Comparison of ENCODE assay signal across 8 mouse cellular contexts in the genomic region with DNA sequence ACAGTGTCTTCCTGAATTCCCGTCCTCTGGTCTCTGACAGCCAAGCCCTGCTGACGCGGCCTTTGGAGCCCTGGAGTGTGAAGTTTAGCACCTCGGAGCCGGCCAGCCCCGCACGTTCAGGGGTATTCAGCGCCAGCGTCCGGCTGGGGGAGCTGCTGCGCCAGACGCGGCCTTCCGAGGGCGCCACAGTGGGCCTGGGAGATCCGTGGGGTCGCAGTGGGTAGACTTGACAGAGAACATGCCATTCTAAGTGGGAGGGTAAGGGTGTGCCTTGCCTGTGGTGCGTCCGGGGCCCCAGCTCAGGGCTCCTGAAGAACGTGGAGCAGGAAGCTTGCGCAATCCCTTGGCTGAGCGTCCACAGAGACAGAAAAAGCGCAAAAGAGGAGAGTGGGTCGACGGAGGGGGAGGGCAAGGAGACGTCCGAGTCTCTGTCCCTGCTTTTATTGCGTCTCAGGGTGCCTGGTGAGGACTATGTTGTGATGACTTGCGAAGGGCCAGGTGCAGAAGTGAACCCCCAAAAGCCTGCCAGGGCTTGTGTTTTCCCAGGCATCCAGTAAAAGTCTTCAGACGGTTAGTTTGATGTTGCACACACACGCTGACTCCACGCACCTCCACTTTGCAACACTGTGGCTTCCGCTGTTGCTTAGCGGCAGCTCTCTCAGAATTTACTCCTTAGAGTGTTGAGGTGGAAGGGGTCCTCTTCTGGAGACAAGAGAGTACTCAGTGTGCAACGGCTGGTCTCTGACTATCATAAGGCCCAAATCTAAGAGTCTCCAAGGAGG. TPM values are rescaled to one million over a fixed set of nuclear protein-coding genes. Genes with fewer than 3 reads are reported as not detected.
DNase-seq lines count a peak whose midpoint lies in the region; ATAC-seq lines count a peak whose summit lies in the region.

No protein-coding gene starts in this region.

- no peaks in the 10 kb centered on the region for H3K9me3 ChIP-seq in forebrain, embryonic 14.5 days (replicated peaks; ENCODE audit: control insufficient read depth, low read length)
- H3K9me3 ChIP-seq in intestine, embryonic 15.5 days, result no peaks in the 10 kb centered on the region
- no peaks in the 10 kb centered on the region for H3K9me3 ChIP-seq in liver, embryonic 15.5 days (replicated peaks)

- ATAC-seq in forebrain, embryonic 14.5 days, result no peak
- no peak for ATAC-seq in intestine, embryonic 15.5 days
- no peak for ATAC-seq in liver, embryonic 15.5 days (ENCODE audit: insufficient read depth)
- ATAC-seq in erythroblast, adult 5-6 weeks (replicated peaks; ENCODE audit: low FRiP score, poor library complexity, severe bottlenecking), result no peak

- no peak overlapping the region for H3K27ac ChIP-seq in forebrain, embryonic 14.5 days (ENCODE audit: low read depth, low read length)
- H3K27ac ChIP-seq in intestine, embryonic 15.5 days, result no peak overlapping the region
- peak overlapping the region; percentile 77 for H3K27ac ChIP-seq in liver, embryonic 15.5 days (replicated peaks)

- peaks cover 33% of the 10 kb centered on the region for H3K27me3 ChIP-seq in forebrain, embryonic 14.5 days (replicated peaks; ENCODE audit: control insufficient read depth, insufficient read depth, low read length)
- peaks cover 31% of the 10 kb centered on the region for H3K27me3 ChIP-seq in intestine, embryonic 15.5 days (replicated peaks)
- peaks cover 99% of the 10 kb centered on the region for H3K27me3 ChIP-seq in liver, embryonic 15.5 days

- 5% methylated on average over 35 of the region's 35 CpGs for WGBS in forebrain, embryonic 14.5 days
- WGBS in intestine, embryonic 15.5 days, result 7% methylated on average over 35 of the region's 35 CpGs
- WGBS in liver, embryonic 15.5 days (ENCODE audit: insufficient replicate concordance), result 2% methylated on average over 35 of the region's 35 CpGs

- DNase-seq in gastrocnemius, postnatal 10 days, result peak; percentile 32
- DNase-seq in gastrocnemius, postnatal 25 days, result no peak
- DNase-seq in adrenal gland, postnatal 25 days, result peak; percentile 52
- DNase-seq in forebrain, embryonic 14.5 days (ENCODE audit: low spot score), result peak; percentile 20
- DNase-seq in neural tube, embryonic 10.5 days (ENCODE audit: extremely low spot score, low spot score), result peak; percentile 59

- H3K9ac ChIP-seq in forebrain, embryonic 14.5 days (ENCODE audit: low read length), result no peak overlapping the region; the same call in 1 of the 2 replicates
- peak overlapping the region; percentile 26 for H3K9ac ChIP-seq in intestine, embryonic 15.5 days
- no peak overlapping the region for H3K9ac ChIP-seq in liver, embryonic 15.5 days

- peaks cover 36% of the 10 kb centered on the region for H3K4me1 ChIP-seq in forebrain, embryonic 14.5 days (ENCODE audit: control insufficient read depth, insufficient read depth, low read length)
- peaks cover 72% of the 10 kb centered on the region for H3K4me1 ChIP-seq in intestine, embryonic 15.5 days (replicated peaks)
- H3K4me1 ChIP-seq in liver, embryonic 15.5 days (replicated peaks), result peaks cover 66% of the 10 kb centered on the region

- H3K36me3 ChIP-seq in forebrain, embryonic 14.5 days (ENCODE audit: control insufficient read depth, insufficient read depth, low read length), result 0 out of 2 replicates have a peak, but pooled peaks cover under 1% of the 10 kb centered on the region
- H3K36me3 ChIP-seq in intestine, embryonic 15.5 days, result no peaks in the 10 kb centered on the region
- no peaks in the 10 kb centered on the region for H3K36me3 ChIP-seq in liver, embryonic 15.5 days (replicated peaks)

- H3K4me3 ChIP-seq in forebrain, embryonic 14.5 days (ENCODE audit: low read depth, low read length), result no peak overlapping the region
- no peak overlapping the region for H3K4me3 ChIP-seq in intestine, embryonic 15.5 days (replicated peaks)
- peak overlapping the region; percentile 23 for H3K4me3 ChIP-seq in liver, embryonic 15.5 days (replicated peaks)

- H3K4me2 ChIP-seq in forebrain, embryonic 14.5 days (ENCODE audit: low read length), result no peak overlapping the region
- peak overlapping the region; percentile 45 for H3K4me2 ChIP-seq in intestine, embryonic 15.5 days (replicated peaks)
- peak overlapping the region; percentile 76 for H3K4me2 ChIP-seq in liver, embryonic 15.5 days

RNA-seq across cellular contexts. Expression of gene Cbx4, which starts 1.5 kb away (rescaled TPM):
- 1 to 10 TPM; 6.2 to 9.1 TPM for total RNA-seq in gastrocnemius, postnatal 10 days (2021)
- 1 to 10 TPM; 2.4 to 3.5 TPM for total RNA-seq in gastrocnemius, postnatal 25 days (2021)
- total RNA-seq in adrenal gland, postnatal 25 days (2021), result 100 and 121 TPM in 2 replicates
- 9.3 and 14.5 TPM in 2 replicates for polyA plus RNA-seq in forebrain, embryonic 14.5 days (2014; fragmentation: Nextera tagmentation; extraction: Ambion mirVana)
- 10.7 and 11.2 TPM in 2 replicates for polyA plus RNA-seq in intestine, embryonic 15.5 days (2015; fragmentation: Nextera tagmentation; extraction: Ambion mirVana)
- polyA plus RNA-seq in liver, embryonic 15.5 days (2015; fragmentation: Nextera tagmentation; extraction: Ambion mirVana), result 2.8 and 2.9 TPM in 2 replicates
- 4.8 and 7.7 TPM in 2 replicates for total RNA-seq in erythroblast, adult 5-6 weeks (2015; ENCODE audit: low replicate concordance)
- 4.3 and 9.4 TPM in 2 replicates for total RNA-seq in erythroblast, adult 5-6 weeks (2017; ENCODE audit: low replicate concordance)

RNA-seq across cellular contexts. Expression of gene Cbx8, which starts 46.7 kb away (rescaled TPM):
- total RNA-seq in gastrocnemius, postnatal 10 days (2021), result 1 to 10 TPM; 2.3 to 4.7 TPM
- total RNA-seq in gastrocnemius, postnatal 25 days (2021), result 1 to 10 TPM; 1.4 to 1.8 TPM
- total RNA-seq in adrenal gland, postnatal 25 days (2021), result 9.2 and 13.0 TPM in 2 replicates
- polyA plus RNA-seq in forebrain, embryonic 14.5 days (2014; fragmentation: Nextera tagmentation; extraction: Ambion mirVana), result 12.8 and 15.0 TPM in 2 replicates
- 7.4 and 7.9 TPM in 2 replicates for polyA plus RNA-seq in intestine, embryonic 15.5 days (2015; fragmentation: Nextera tagmentation; extraction: Ambion mirVana)
- polyA plus RNA-seq in liver, embryonic 15.5 days (2015; fragmentation: Nextera tagmentation; extraction: Ambion mirVana), result 3.3 and 3.5 TPM in 2 replicates
- total RNA-seq in erythroblast, adult 5-6 weeks (2015; ENCODE audit: low replicate concordance), result 0.38 and 0.42 TPM in 2 replicates
- total RNA-seq in erythroblast, adult 5-6 weeks (2017; ENCODE audit: low replicate concordance), result 0.70 and 1.4 TPM in 2 replicates
